Mouse (Mus musculus): ENCODE measurements around the gene Morn2. TPM values are rescaled to one million over a fixed set of nuclear protein-coding genes. Genes with fewer than 3 reads are reported as not detected.

The Morn2 gene
- polyA plus RNA-seq, 1 experiment from 2014 or later = 29.8 TPM

- Histone ChIP-seq H3K27ac (ENCODE audit: low read depth, low read length) (no peak within 1 kb of the TSS), H3K9ac (ENCODE audit: low read length) (no peak within 1 kb of the TSS), H3K4me1 (ENCODE audit: control insufficient read depth, insufficient read depth, low read length) (0 out of 2 replicates have a peak, but pooled peaks cover 3% of the 10 kb centered on the region), H3K4me2 (ENCODE audit: low read depth) (no peak within 1 kb of the TSS), H3K9me3 (ENCODE audit: control insufficient read depth, low read length) (no peaks in the 10 kb centered on the region), H3K4me3 (ENCODE audit: low read depth, low read length) (no peak within 1 kb of the TSS), H3K27me3 (ENCODE audit: control insufficient read depth, insufficient read depth, low read length) (no peaks in the 10 kb centered on the region), H3K36me3 (ENCODE audit: control insufficient read depth, insufficient read depth, low read length) (no peaks in the 10 kb centered on the region)
- 93% methylated on average over 1 of the region's 1 CpGs for WGBS
- no peak for DNase-seq (ENCODE audit: low spot score)
- ATAC-seq (ENCODE audit: insufficient read depth, low FRiP score, low TSS enrichment) = no peak
Measured at GRCm38 (mm10) chr17:80307251-80307650, 17.2 kb downstream of the Morn2 start, which contains the start of gene Arhgef33. TSS of gene Arhgef33 (plus strand) at chr17:80307407.

GRCm38 (mm10) chr17:80311761-80312160, 21.8 kb downstream of the Morn2 start:
- H3K27ac ChIP-seq (ENCODE audit: low read depth, low read length) = no peak overlapping the region
- H3K4me3 ChIP-seq (ENCODE audit: low read depth, low read length) = no peak overlapping the region
- no peak overlapping the region for H3K9ac ChIP-seq (ENCODE audit: low read length)
- no peaks in the 10 kb centered on the region for H3K36me3 ChIP-seq (ENCODE audit: control insufficient read depth, insufficient read depth, low read length)
- ATAC-seq (ENCODE audit: insufficient read depth, low FRiP score, low TSS enrichment) (no peak), DNase-seq (ENCODE audit: low spot score) (no peak)
- no peaks in the 10 kb centered on the region for H3K9me3 ChIP-seq (ENCODE audit: control insufficient read depth, low read length)
- 0 out of 2 replicates have a peak, but pooled peaks cover 3% of the 10 kb centered on the region for H3K4me1 ChIP-seq (ENCODE audit: control insufficient read depth, insufficient read depth, low read length)
- WGBS = 76% methylated on average over 9 of the region's 9 CpGs
- no peaks in the 10 kb centered on the region for H3K27me3 ChIP-seq (ENCODE audit: control insufficient read depth, insufficient read depth, low read length)
- no peak overlapping the region for H3K4me2 ChIP-seq (ENCODE audit: low read depth)

GRCm38 (mm10) chr17:80312405-80312804, 22.4 kb downstream of the Morn2 start:
- Histone ChIP-seq H3K9ac (ENCODE audit: low read length) (no peak overlapping the region), H3K4me1 (ENCODE audit: control insufficient read depth, insufficient read depth, low read length) (0 out of 2 replicates have a peak, but pooled peaks cover 3% of the 10 kb centered on the region), H3K9me3 (ENCODE audit: control insufficient read depth, low read length) (no peaks in the 10 kb centered on the region), H3K27me3 (ENCODE audit: control insufficient read depth, insufficient read depth, low read length) (no peaks in the 10 kb centered on the region), H3K27ac (ENCODE audit: low read depth, low read length) (no peak overlapping the region), H3K36me3 (ENCODE audit: control insufficient read depth, insufficient read depth, low read length) (no peaks in the 10 kb centered on the region), H3K4me2 (ENCODE audit: low read depth) (no peak overlapping the region), H3K4me3 (ENCODE audit: low read depth, low read length) (no peak overlapping the region)
- no peak for DNase-seq (ENCODE audit: low spot score)
- ATAC-seq (ENCODE audit: insufficient read depth, low FRiP score, low TSS enrichment) = no peak
- WGBS = 82% methylated on average over 4 of the region's 4 CpGs

- DNase-seq (ENCODE audit: low spot score) (no peak), ATAC-seq (ENCODE audit: insufficient read depth, low FRiP score, low TSS enrichment) (no peak)
- WGBS = 91% methylated on average over 6 of the region's 6 CpGs
- Histone ChIP-seq H3K27me3 (ENCODE audit: control insufficient read depth, insufficient read depth, low read length) (no peaks in the 10 kb centered on the region), H3K9ac (ENCODE audit: low read length) (no peak overlapping the region), H3K4me1 (ENCODE audit: control insufficient read depth, insufficient read depth, low read length) (no peaks in the 10 kb centered on the region), H3K4me3 (ENCODE audit: low read depth, low read length) (no peak overlapping the region), H3K4me2 (ENCODE audit: low read depth) (no peak overlapping the region), H3K9me3 (ENCODE audit: control insufficient read depth, low read length) (no peaks in the 10 kb centered on the region), H3K36me3 (ENCODE audit: control insufficient read depth, insufficient read depth, low read length) (no peaks in the 10 kb centered on the region), H3K27ac (ENCODE audit: low read depth, low read length) (no peak overlapping the region)
Measured at GRCm38 (mm10) chr17:80322228-80322627, 32.2 kb downstream of the Morn2 start.

GRCm38 (mm10) chr17:80323015-80323414, 33.0 kb downstream of the Morn2 start:
- Histone ChIP-seq H3K9me3 (ENCODE audit: control insufficient read depth, low read length) (no peaks in the 10 kb centered on the region), H3K27ac (ENCODE audit: low read depth, low read length) (no peak overlapping the region), H3K4me1 (ENCODE audit: control insufficient read depth, insufficient read depth, low read length) (no peaks in the 10 kb centered on the region), H3K27me3 (ENCODE audit: control insufficient read depth, insufficient read depth, low read length) (no peaks in the 10 kb centered on the region), H3K4me3 (ENCODE audit: low read depth, low read length) (no peak overlapping the region), H3K36me3 (ENCODE audit: control insufficient read depth, insufficient read depth, low read length) (no peaks in the 10 kb centered on the region), H3K9ac (ENCODE audit: low read length) (no peak overlapping the region), H3K4me2 (ENCODE audit: low read depth) (no peak overlapping the region)
- no peak for ATAC-seq (ENCODE audit: insufficient read depth, low FRiP score, low TSS enrichment)
- 73% methylated on average over 4 of the region's 4 CpGs for WGBS
- DNase-seq (ENCODE audit: low spot score) = no peak

GRCm38 (mm10) chr17:80323658-80324057, 33.7 kb downstream of the Morn2 start:
- 82% methylated on average over 8 of the region's 8 CpGs for WGBS
- no peak for DNase-seq (ENCODE audit: low spot score)
- no peaks in the 10 kb centered on the region for H3K27me3 ChIP-seq (ENCODE audit: control insufficient read depth, insufficient read depth, low read length)

GRCm38 (mm10) chr17:80324521-80324920, 34.5 kb downstream of the Morn2 start:
- 85% methylated on average over 7 of the region's 7 CpGs for WGBS
- no peak for DNase-seq (ENCODE audit: low spot score)
- H3K4me2 ChIP-seq (ENCODE audit: low read depth) = no peak overlapping the region

More at GRCm38 (mm10) chr17:80323658-80324057, 33.7 kb downstream of the Morn2 start:
- ATAC-seq (ENCODE audit: insufficient read depth, low FRiP score, low TSS enrichment) = no peak
- Histone ChIP-seq H3K27ac (ENCODE audit: low read depth, low read length) (no peak overlapping the region), H3K9me3 (ENCODE audit: control insufficient read depth, low read length) (no peaks in the 10 kb centered on the region), H3K4me2 (ENCODE audit: low read depth) (no peak overlapping the region), H3K4me3 (ENCODE audit: low read depth, low read length) (no peak overlapping the region), H3K9ac (ENCODE audit: low read length) (no peak overlapping the region), H3K36me3 (ENCODE audit: control insufficient read depth, insufficient read depth, low read length) (no peaks in the 10 kb centered on the region), H3K4me1 (ENCODE audit: control insufficient read depth, insufficient read depth, low read length) (no peaks in the 10 kb centered on the region)

GRCm38 (mm10) chr17:80325456-80325855, 35.5 kb downstream of the Morn2 start:
- WGBS = 82% methylated on average over 5 of the region's 5 CpGs
- H3K4me2 ChIP-seq (ENCODE audit: low read depth) = no peak overlapping the region
- no peak overlapping the region for H3K4me3 ChIP-seq (ENCODE audit: low read depth, low read length)
- H3K27ac ChIP-seq (ENCODE audit: low read depth, low read length) = no peak overlapping the region
- no peaks in the 10 kb centered on the region for H3K9me3 ChIP-seq (ENCODE audit: control insufficient read depth, low read length)
- H3K9ac ChIP-seq (ENCODE audit: low read length) = no peak overlapping the region
- no peaks in the 10 kb centered on the region for H3K4me1 ChIP-seq (ENCODE audit: control insufficient read depth, insufficient read depth, low read length)
- H3K27me3 ChIP-seq (ENCODE audit: control insufficient read depth, insufficient read depth, low read length) = no peaks in the 10 kb centered on the region
- DNase-seq (ENCODE audit: low spot score) = no peak
- ATAC-seq (ENCODE audit: insufficient read depth, low FRiP score, low TSS enrichment) = no peak
- H3K36me3 ChIP-seq (ENCODE audit: control insufficient read depth, insufficient read depth, low read length) = no peaks in the 10 kb centered on the region

More at GRCm38 (mm10) chr17:80324521-80324920, 34.5 kb downstream of the Morn2 start:
- no peak for ATAC-seq (ENCODE audit: insufficient read depth, low FRiP score, low TSS enrichment)
- Histone ChIP-seq H3K9me3 (ENCODE audit: control insufficient read depth, low read length) (no peaks in the 10 kb centered on the region), H3K27ac (ENCODE audit: low read depth, low read length) (no peak overlapping the region), H3K9ac (ENCODE audit: low read length) (no peak overlapping the region), H3K36me3 (ENCODE audit: control insufficient read depth, insufficient read depth, low read length) (no peaks in the 10 kb centered on the region), H3K27me3 (ENCODE audit: control insufficient read depth, insufficient read depth, low read length) (no peaks in the 10 kb centered on the region), H3K4me3 (ENCODE audit: low read depth, low read length) (no peak overlapping the region), H3K4me1 (ENCODE audit: control insufficient read depth, insufficient read depth, low read length) (no peaks in the 10 kb centered on the region)

GRCm38 (mm10) chr17:80326431-80326830, 36.4 kb downstream of the Morn2 start:
- no peaks in the 10 kb centered on the region for H3K27me3 ChIP-seq (ENCODE audit: control insufficient read depth, insufficient read depth, low read length)
- no peak overlapping the region for H3K4me3 ChIP-seq (ENCODE audit: low read depth, low read length)
- DNase-seq (ENCODE audit: low spot score) (no peak), ATAC-seq (ENCODE audit: insufficient read depth, low FRiP score, low TSS enrichment) (no peak)
- no peak overlapping the region for H3K4me2 ChIP-seq (ENCODE audit: low read depth)
- H3K9me3 ChIP-seq (ENCODE audit: control insufficient read depth, low read length) = no peaks in the 10 kb centered on the region
- no peak overlapping the region for H3K9ac ChIP-seq (ENCODE audit: low read length)
- no peaks in the 10 kb centered on the region for H3K36me3 ChIP-seq (ENCODE audit: control insufficient read depth, insufficient read depth, low read length)
- no peak overlapping the region for H3K27ac ChIP-seq (ENCODE audit: low read depth, low read length)
- WGBS = 84% methylated on average over 3 of the region's 3 CpGs
- no peaks in the 10 kb centered on the region for H3K4me1 ChIP-seq (ENCODE audit: control insufficient read depth, insufficient read depth, low read length)

Measured in neural tube, embryonic 11.5 days (tissue).